Mouse (Mus musculus): ENCODE measurements around the gene Kctd15. TPM values are rescaled to one million over a fixed set of nuclear protein-coding genes. Genes with fewer than 3 reads are reported as not detected.

The Kctd15 gene
- polyA plus RNA-seq, 1 experiment = not detected

- no peak for TF ChIP-seq GATA1 (IDR thresholded peaks at IDR 0.05; ENCODE audit: low read length)
Measured at GRCm38 (mm10) chr7:34607334-34607970, 49.1 kb downstream of the Kctd15 start.

GRCm38 (mm10) chr7:34606729-34607128 lies 49.8 kb downstream of the Kctd15 start:
- no peak for TF ChIP-seq GATA1 (IDR thresholded peaks at IDR 0.05; ENCODE audit: low read length)

- TF ChIP-seq GATA1 (IDR thresholded peaks at IDR 0.05; ENCODE audit: low read length) = no peak
Measured at GRCm38 (mm10) chr7:34606051-34606450, 50.5 kb downstream of the Kctd15 start.

- TF ChIP-seq GATA1 (IDR thresholded peaks at IDR 0.05; ENCODE audit: low read length) = no peak
Measured at GRCm38 (mm10) chr7:34598576-34598975, 58.0 kb downstream of the Kctd15 start.

GRCm38 (mm10) chr7:34597986-34598385 lies 58.5 kb downstream of the Kctd15 start:
- TF ChIP-seq GATA1 (IDR thresholded peaks at IDR 0.05; ENCODE audit: low read length) = no peak

- TF ChIP-seq GATA1 (IDR thresholded peaks at IDR 0.05; ENCODE audit: low read length) = no peak
Measured at GRCm38 (mm10) chr7:34596531-34597235, 59.8 kb downstream of the Kctd15 start.

GRCm38 (mm10) chr7:34595307-34595565 lies 61.3 kb downstream of the Kctd15 start:
- no peak for TF ChIP-seq GATA1 (IDR thresholded peaks at IDR 0.05; ENCODE audit: low read length)

- no peak for TF ChIP-seq GATA1 (IDR thresholded peaks at IDR 0.05; ENCODE audit: low read length)
Measured at GRCm38 (mm10) chr7:34594501-34595306, 61.8 kb downstream of the Kctd15 start.

GRCm38 (mm10) chr7:34590711-34591110 lies 65.8 kb downstream of the Kctd15 start:
- no peak for TF ChIP-seq GATA1 (IDR thresholded peaks at IDR 0.05; ENCODE audit: low read length)

Other genes with a start within 250 kb of the Kctd15 start
- gene Chst8, start 156.0 kb upstream of the Kctd15 start, polyA plus RNA-seq (2012) = not detected in 2 replicates

Data from G1E-ER4 (cell line).